Mouse (Mus musculus) hindbrain, postnatal 0 days (tissue): Measurements from ENCODE around the gene AL732309.1. TPM values are rescaled to one million over a fixed set of nuclear protein-coding genes. Genes with fewer than 3 reads are reported as not detected.

Experiments
- ATAC-seq: fragments of 200-750 bp; cut with Nextera tagmentation; 2 replicates; pipeline ENCODE4 v1.8.0; 2017; ENCODE audit warnings: mild to moderate bottlenecking, moderate TSS enrichment, moderate library complexity
- DNase-seq: peaks from one replicate; pipeline ENCODE4 v3.0.0-alpha.2; 2015; ENCODE audit warnings: low spot score
- H3K27ac ChIP-seq: fragments of 300-500 bp; sonication (generic); 2 replicates; pipeline ENCODE4 v1.5.1; 2014; ENCODE audit warnings: mild to moderate bottlenecking
- H3K27me3 ChIP-seq: fragments of 300-500 bp; sonication (generic); 2 replicates; pipeline ENCODE4 v1.6.1; 2014; ENCODE audit warnings: low read length, mixed read lengths; ENCODE audit not compliant: insufficient read depth
- H3K36me3 ChIP-seq: fragments of 300-500 bp; sonication (generic); 2 replicates; pipeline ENCODE4 v1.6.1; 2014; ENCODE audit warnings: low read length, mixed read lengths; ENCODE audit not compliant: insufficient read depth
- H3K4me1 ChIP-seq: fragments of 300-500 bp; sonication (generic); 2 replicates; pipeline ENCODE4 v1.6.1; 2014; ENCODE audit warnings: antibody characterized with exemption, low read length, mixed read lengths; ENCODE audit not compliant: insufficient read depth
- H3K4me2 ChIP-seq: fragments of 300-500 bp; sonication (generic); 2 replicates; pipeline ENCODE4 v1.6.1; 2014; ENCODE audit warnings: low read depth, mild to moderate bottlenecking, low read length, moderate library complexity, mixed read lengths
- H3K4me3 ChIP-seq: fragments of 300-500 bp; sonication (generic); 2 replicates; pipeline ENCODE4 v1.5.1; 2014; ENCODE audit warnings: low read length
- H3K9ac ChIP-seq: fragments of 300-500 bp; sonication (generic); replicated peaks from 2 replicates; pipeline ENCODE4 v1.6.1; 2014; ENCODE audit warnings: mild to moderate bottlenecking, low read length, moderate library complexity, mixed read lengths
- H3K9me3 ChIP-seq: fragments of 300-500 bp; sonication (generic); 2 replicates; pipeline ENCODE4 v1.6.1; 2016; ENCODE audit warnings: low read length, mixed read lengths
- CTCF ChIP-seq: IDR thresholded peaks from 2 replicates; pipeline ENCODE4 v1.5.1; 2016; ENCODE audit warnings: antibody characterized with exemption, control low read depth, low read depth
- WGBS: fragments of 180-500 bp; shearing (Covaris S2); extraction: QIAGEN DNeasy Blood & Tissue Kit; methylation state at CpG from one replicate; pipeline ENCODE4 v1.1.7; 2014; 5-methylcytosine and 5-hydroxymethylcytosine counted together
- polyA plus RNA-seq: library from polyadenylated mRNA; unstranded; fragments of >200 nt; fragmentation: Nextera tagmentation; extraction: Ambion mirVana; gene quantifications from 2 replicates; pipeline ENCODE4 v1.2.1, GENCODE M21; 2015
- total RNA-seq: library from RNA; depleted of rRNA; stranded (reverse); fragments of >200 nt; gene quantifications from 2 replicates; pipeline ENCODE4 v1.2.3, GENCODE M21; 2014; rRNA removed

The AL732309.1 gene
- total and polyA plus RNA-seq, 2 experiments from 2014 or later, result 2.6 to 8.7 TPM

DNA sequence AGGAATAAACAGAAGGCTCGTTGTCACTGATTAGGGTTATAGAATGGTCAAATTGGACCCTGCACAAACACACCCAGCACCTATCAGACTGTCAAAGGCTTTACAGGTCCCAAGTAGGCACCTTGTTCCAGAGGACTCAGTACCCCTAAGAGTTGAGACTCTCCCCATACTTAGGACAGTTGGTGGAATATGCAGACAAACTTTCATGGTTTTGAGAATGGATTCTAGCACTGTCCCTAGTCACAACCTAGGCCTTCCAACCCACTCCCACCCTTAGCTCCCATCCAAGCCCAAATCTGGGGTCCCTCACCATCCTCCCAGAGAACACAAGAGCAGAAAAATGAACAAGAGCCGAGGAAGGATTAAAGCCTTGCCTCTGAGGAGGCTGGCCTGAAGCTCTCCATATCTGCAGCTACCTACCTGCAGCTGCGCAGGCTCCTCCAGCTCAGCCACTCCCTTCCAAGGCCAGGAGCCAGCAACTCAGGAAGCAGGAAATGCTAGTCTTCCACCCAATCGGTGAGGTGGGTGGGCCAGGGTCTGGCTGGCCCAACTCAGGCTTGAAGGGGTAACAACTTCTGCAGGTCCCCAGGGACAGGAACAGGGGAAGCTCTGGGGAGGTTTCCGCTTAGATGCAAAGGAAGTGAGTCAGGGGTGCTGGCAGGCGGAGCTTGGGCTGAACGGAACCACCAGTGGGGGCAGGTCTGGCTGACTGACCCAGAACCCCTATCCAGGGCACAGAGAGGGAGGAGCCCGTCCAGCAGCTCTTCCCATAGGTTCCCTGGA is 50.3 kb downstream of the AL732309.1 start, which contains the start of gene Tor4a:
TSS of gene Tor4a (minus strand) at position 715 of the 783 bp plus-strand sequence.
- Histone ChIP-seq H3K4me3 (0 out of 2 replicates have a peak within 1 kb of the TSS, but pooled peaks have one; percentile 2), H3K27ac (0 out of 2 replicates have a peak within 1 kb of the TSS, but pooled peaks have one; percentile 11), H3K9ac (no peak within 1 kb of the TSS), H3K4me1 (0 out of 2 replicates have a peak, but pooled peaks cover 3% of the 10 kb centered on the region), H3K27me3 (peaks cover 9% of the 10 kb centered on the region; the same call in 1 of the 2 replicates), H3K4me2 (peak within 1 kb of the TSS; percentile 39), H3K9me3 (no peaks in the 10 kb centered on the region), H3K36me3 (peaks cover 26% of the 10 kb centered on the region)
- no peak for TF ChIP-seq CTCF
- DNase-seq (no peak), ATAC-seq (no peak)
- WGBS, result 20% methylated on average over 8 of the region's 8 CpGs

GRCm38 (mm10) chr2:25195211-25196156 is 51.2 kb downstream of the AL732309.1 start:
- no peak overlapping the region for H3K4me3 ChIP-seq
- H3K4me2 ChIP-seq, result peak overlapping the region; percentile 39
- WGBS, result 27% methylated on average over 55 of the region's 55 CpGs
- ATAC-seq, result no peak
- 0 out of 2 replicates have a peak, but pooled peaks cover 3% of the 10 kb centered on the region for H3K4me1 ChIP-seq
- H3K9me3 ChIP-seq, result no peaks in the 10 kb centered on the region
- H3K36me3 ChIP-seq, result peaks cover 17% of the 10 kb centered on the region
- DNase-seq, result no peak
- no peak overlapping the region for H3K9ac ChIP-seq
- no peak overlapping the region for H3K27ac ChIP-seq
- H3K27me3 ChIP-seq, result peaks cover 9% of the 10 kb centered on the region; the same call in 1 of the 2 replicates
- TF ChIP-seq CTCF, result no peak

Other genes with a start within 250 kb of the AL732309.1 start
Only the 30 nearest of the 32 such genes appear.
- gene Nsmf, start 192.5 kb downstream of the AL732309.1 start, total RNA-seq, result 254 and 279 TPM in 2 replicates
- 152 and 159 TPM in 2 replicates for gene Nsmf, start 192.5 kb downstream of the AL732309.1 start, polyA plus RNA-seq
- gene Entpd8, start 166.6 kb downstream of the AL732309.1 start, total RNA-seq, result not detected in 2 replicates
- not detected in 2 replicates for gene Entpd8, start 166.6 kb downstream of the AL732309.1 start, polyA plus RNA-seq
- gene Noxa1, start 151.7 kb downstream of the AL732309.1 start, total RNA-seq, result not detected in 2 replicates
- gene Noxa1, start 151.7 kb downstream of the AL732309.1 start, polyA plus RNA-seq, result not detected in 2 replicates
- gene Nrarp, start 66.1 kb downstream of the AL732309.1 start, total RNA-seq, result 50.8 and 58.0 TPM in 2 replicates
- gene Nrarp, start 66.1 kb downstream of the AL732309.1 start, polyA plus RNA-seq, result 14.2 and 14.7 TPM in 2 replicates
- 4.0 and 4.7 TPM in 2 replicates for gene Tor4a, start 50.0 kb downstream of the AL732309.1 start, total RNA-seq
- 1.2 and 1.9 TPM in 2 replicates for gene Tor4a, start 50.0 kb downstream of the AL732309.1 start, polyA plus RNA-seq
- gene Nelfb, start 35.4 kb downstream of the AL732309.1 start, total RNA-seq, result 90.3 and 117 TPM in 2 replicates
- gene Nelfb, start 35.4 kb downstream of the AL732309.1 start, polyA plus RNA-seq, result 82.0 and 82.8 TPM in 2 replicates
- gene Stpg3, start 32.2 kb downstream of the AL732309.1 start, total RNA-seq, result not detected in 2 replicates
- not detected in 2 replicates for gene Stpg3, start 32.2 kb downstream of the AL732309.1 start, polyA plus RNA-seq
- not detected in 2 replicates for gene Fam166a, start 28.1 kb downstream of the AL732309.1 start, total RNA-seq
- gene Fam166a, start 28.1 kb downstream of the AL732309.1 start, polyA plus RNA-seq, result 0.42 TPM in 1 of 2 replicates, not detected in the other
- 827 and 864 TPM in 2 replicates for gene Tubb4b, start 22.2 kb downstream of the AL732309.1 start, total RNA-seq
- gene Tubb4b, start 22.2 kb downstream of the AL732309.1 start, polyA plus RNA-seq, result 531 and 568 TPM in 2 replicates
- not detected in 2 replicates for gene Slc34a3, start 12.5 kb downstream of the AL732309.1 start, total RNA-seq
- not detected in 2 replicates for gene Slc34a3, start 12.5 kb downstream of the AL732309.1 start, polyA plus RNA-seq
- not detected in 2 replicates for gene Rnf224, start 10.1 kb downstream of the AL732309.1 start, total RNA-seq
- not detected in 2 replicates for gene Rnf224, start 10.1 kb downstream of the AL732309.1 start, polyA plus RNA-seq
- gene Rnf208, start 4.6 kb downstream of the AL732309.1 start, total RNA-seq, result 156 and 170 TPM in 2 replicates
- 197 and 219 TPM in 2 replicates for gene Rnf208, start 4.6 kb downstream of the AL732309.1 start, polyA plus RNA-seq
- gene Cysrt1, start 4.4 kb downstream of the AL732309.1 start, total RNA-seq, result 0.47 TPM in 1 of 2 replicates, not detected in the other
- gene Cysrt1, start 4.4 kb downstream of the AL732309.1 start, polyA plus RNA-seq, result 0.24 and 0.44 TPM in 2 replicates
- 56.2 and 57.9 TPM in 2 replicates for gene Tmem203, start 8.6 kb upstream of the AL732309.1 start, total RNA-seq
- 26.7 and 29.7 TPM in 2 replicates for gene Tmem203, start 8.6 kb upstream of the AL732309.1 start, polyA plus RNA-seq
- gene Tprn, start 15.8 kb upstream of the AL732309.1 start, total RNA-seq, result 39.1 and 45.6 TPM in 2 replicates
- 30.0 and 31.1 TPM in 2 replicates for gene Tprn, start 15.8 kb upstream of the AL732309.1 start, polyA plus RNA-seq
- 84.5 and 120 TPM in 2 replicates for gene Ssna1, start 25.6 kb upstream of the AL732309.1 start, total RNA-seq
- gene Ssna1, start 25.6 kb upstream of the AL732309.1 start, polyA plus RNA-seq, result 159 and 165 TPM in 2 replicates
- gene Anapc2, start 25.6 kb upstream of the AL732309.1 start, total RNA-seq, result 26.1 and 46.7 TPM in 2 replicates
- 101 and 105 TPM in 2 replicates for gene Anapc2, start 25.6 kb upstream of the AL732309.1 start, polyA plus RNA-seq
- gene Tmem210, start 41.3 kb upstream of the AL732309.1 start, total RNA-seq, result not detected in 2 replicates
- not detected in 2 replicates for gene Tmem210, start 41.3 kb upstream of the AL732309.1 start, polyA plus RNA-seq
- 1.0 TPM in 1 of 2 replicates, not detected in the other for gene Lrrc26, start 43.1 kb upstream of the AL732309.1 start, total RNA-seq
- gene Lrrc26, start 43.1 kb upstream of the AL732309.1 start, polyA plus RNA-seq, result 0.20 and 0.44 TPM in 2 replicates
- 146 and 156 TPM in 2 replicates for gene Grin1, start 72.3 kb upstream of the AL732309.1 start, total RNA-seq
- 69.5 and 75.7 TPM in 2 replicates for gene Grin1, start 72.3 kb upstream of the AL732309.1 start, polyA plus RNA-seq
- gene Man1b1, start 85.5 kb upstream of the AL732309.1 start, total RNA-seq, result 52.6 and 67.9 TPM in 2 replicates
- 46.7 and 49.7 TPM in 2 replicates for gene Man1b1, start 85.5 kb upstream of the AL732309.1 start, polyA plus RNA-seq
- gene Dpp7, start 109.5 kb upstream of the AL732309.1 start, total RNA-seq, result 19.0 and 30.0 TPM in 2 replicates
- 24.7 and 27.8 TPM in 2 replicates for gene Dpp7, start 109.5 kb upstream of the AL732309.1 start, polyA plus RNA-seq
- gene Uap1l1, start 118.8 kb upstream of the AL732309.1 start, total RNA-seq, result 5.8 and 7.5 TPM in 2 replicates
- 15.6 and 18.5 TPM in 2 replicates for gene Uap1l1, start 118.8 kb upstream of the AL732309.1 start, polyA plus RNA-seq
- gene Sapcd2, start 125.5 kb upstream of the AL732309.1 start, total RNA-seq, result 38.1 and 40.2 TPM in 2 replicates
- 20.2 and 22.0 TPM in 2 replicates for gene Sapcd2, start 125.5 kb upstream of the AL732309.1 start, polyA plus RNA-seq
- 8.4 and 12.9 TPM in 2 replicates for gene Entpd2, start 149.0 kb upstream of the AL732309.1 start, total RNA-seq
- 10.8 and 12.3 TPM in 2 replicates for gene Entpd2, start 149.0 kb upstream of the AL732309.1 start, polyA plus RNA-seq
- 249 and 289 TPM in 2 replicates for gene Npdc1, start 152.5 kb upstream of the AL732309.1 start, total RNA-seq
- 416 and 422 TPM in 2 replicates for gene Npdc1, start 152.5 kb upstream of the AL732309.1 start, polyA plus RNA-seq
- gene Fut7, start 176.4 kb upstream of the AL732309.1 start, total RNA-seq, result 1.0 TPM in 1 of 2 replicates, not detected in the other
- gene Fut7, start 176.4 kb upstream of the AL732309.1 start, polyA plus RNA-seq, result 0.18 and 0.20 TPM in 2 replicates
- gene Abca2, start 181.8 kb upstream of the AL732309.1 start, total RNA-seq, result 84.6 and 94.9 TPM in 2 replicates
- 10.7 and 12.5 TPM in 2 replicates for gene Abca2, start 181.8 kb upstream of the AL732309.1 start, polyA plus RNA-seq
- 0.97 and 3.9 TPM in 2 replicates for gene Clic3, start 210.0 kb upstream of the AL732309.1 start, total RNA-seq
- gene Clic3, start 210.0 kb upstream of the AL732309.1 start, polyA plus RNA-seq, result 4.1 and 4.8 TPM in 2 replicates
- gene Paxx, start 214.2 kb upstream of the AL732309.1 start, total RNA-seq, result 183 and 187 TPM in 2 replicates
- 141 and 145 TPM in 2 replicates for gene Paxx, start 214.2 kb upstream of the AL732309.1 start, polyA plus RNA-seq